Mouse (Mus musculus) layer of hippocampus, postnatal 10 days (tissue): ENCODE results near the gene Smyd2. TPM values are rescaled to one million over a fixed set of nuclear protein-coding genes. Genes with fewer than 3 reads are reported as not detected.

ENCODE experiments used
- DNase-seq, 2 experiments: peaks; one replicate each; pipeline ENCODE4 v3.0.0; 2021; ENCODE audit warnings: low spot score in 2 of 2
- total RNA-seq, 2 experiments: library from RNA; stranded (reverse); gene quantifications; 2 replicates each; pipeline ENCODE4 v1.2.3; 2021

The Smyd2 gene
- total RNA-seq, 2 experiments from 2014 or later = 98.7 to 99.2 TPM

DNA sequence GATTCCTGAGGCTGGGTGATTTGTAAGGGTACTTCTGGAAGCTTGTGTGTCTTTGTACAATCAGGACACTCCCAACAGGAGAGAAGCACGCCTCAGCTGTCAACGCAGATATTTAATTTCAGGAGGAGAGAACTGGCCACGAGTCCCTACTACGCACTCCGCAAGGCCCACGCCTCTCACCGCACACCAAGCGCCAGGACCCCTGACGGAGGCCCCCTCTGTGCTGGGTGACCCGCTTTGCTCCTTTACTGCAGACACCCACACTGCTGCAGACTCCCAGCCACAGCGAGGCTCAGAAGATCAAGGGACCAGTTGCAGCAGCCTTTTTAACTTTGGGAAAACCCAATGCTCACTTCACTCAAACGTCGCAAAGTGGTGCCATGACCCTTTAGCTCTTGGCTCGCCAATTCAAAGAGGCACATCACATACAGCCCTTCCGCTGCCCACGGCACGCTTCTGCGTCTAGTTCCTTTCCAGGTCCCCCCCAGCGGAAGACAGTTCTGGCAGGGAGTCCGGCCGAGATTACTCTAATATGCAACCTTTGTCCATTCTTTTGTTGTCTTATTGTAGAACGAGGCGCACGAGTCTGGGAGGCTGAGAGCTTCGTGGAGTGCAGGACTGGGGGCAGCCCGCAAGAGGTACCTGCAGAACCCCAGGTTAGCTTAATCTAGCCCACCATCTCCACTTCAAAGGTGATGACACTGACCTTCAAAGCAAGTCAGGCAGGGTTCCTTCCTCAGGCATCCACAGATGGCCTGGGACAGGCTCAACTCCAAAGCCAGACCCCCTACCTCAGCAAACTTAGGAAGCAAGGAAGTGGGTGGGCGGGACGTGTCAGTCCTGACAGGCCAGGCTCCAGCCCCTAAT lies 1.2 kb downstream of the Smyd2 start:
- no peak for DNase-seq

DNA sequence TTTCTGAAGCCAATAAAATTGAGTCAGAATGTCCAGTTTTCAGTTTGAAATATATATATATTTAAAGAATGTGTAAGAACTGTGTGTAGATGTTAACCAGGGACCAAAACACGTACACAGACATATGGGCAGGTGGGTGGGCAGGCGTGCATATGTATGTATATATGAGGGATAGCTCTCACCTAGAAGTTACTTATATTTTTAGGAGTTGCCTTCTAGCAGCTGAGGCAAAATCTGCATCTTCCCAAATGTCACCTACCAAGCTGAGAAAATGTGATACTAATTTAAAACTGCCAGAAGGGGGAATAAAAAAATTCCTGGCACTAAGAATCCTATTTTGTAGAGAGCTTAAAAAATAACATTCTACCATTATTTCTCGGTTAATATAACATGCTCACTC lies 2.4 kb downstream of the Smyd2 start:
- DNase-seq = no peak

DNA sequence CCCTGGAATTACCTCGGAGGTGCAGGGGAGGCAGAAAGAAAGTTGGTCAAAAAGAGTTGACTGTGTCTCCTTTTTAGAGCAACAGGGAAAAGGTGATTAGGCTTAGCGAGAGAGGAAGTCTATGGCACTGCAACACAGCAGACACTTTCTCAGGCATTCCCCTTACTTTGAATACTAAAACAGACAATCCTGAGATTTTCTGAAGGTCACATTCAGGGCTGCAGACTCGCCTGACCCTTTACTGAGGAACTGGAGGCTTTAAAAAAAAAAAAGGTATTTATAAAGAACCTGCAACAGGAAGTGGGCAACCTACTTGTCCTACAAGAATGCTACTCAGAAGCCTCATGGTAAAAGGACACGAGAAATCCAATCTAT lies 5.0 kb downstream of the Smyd2 start:
- no peak for DNase-seq

DNA sequence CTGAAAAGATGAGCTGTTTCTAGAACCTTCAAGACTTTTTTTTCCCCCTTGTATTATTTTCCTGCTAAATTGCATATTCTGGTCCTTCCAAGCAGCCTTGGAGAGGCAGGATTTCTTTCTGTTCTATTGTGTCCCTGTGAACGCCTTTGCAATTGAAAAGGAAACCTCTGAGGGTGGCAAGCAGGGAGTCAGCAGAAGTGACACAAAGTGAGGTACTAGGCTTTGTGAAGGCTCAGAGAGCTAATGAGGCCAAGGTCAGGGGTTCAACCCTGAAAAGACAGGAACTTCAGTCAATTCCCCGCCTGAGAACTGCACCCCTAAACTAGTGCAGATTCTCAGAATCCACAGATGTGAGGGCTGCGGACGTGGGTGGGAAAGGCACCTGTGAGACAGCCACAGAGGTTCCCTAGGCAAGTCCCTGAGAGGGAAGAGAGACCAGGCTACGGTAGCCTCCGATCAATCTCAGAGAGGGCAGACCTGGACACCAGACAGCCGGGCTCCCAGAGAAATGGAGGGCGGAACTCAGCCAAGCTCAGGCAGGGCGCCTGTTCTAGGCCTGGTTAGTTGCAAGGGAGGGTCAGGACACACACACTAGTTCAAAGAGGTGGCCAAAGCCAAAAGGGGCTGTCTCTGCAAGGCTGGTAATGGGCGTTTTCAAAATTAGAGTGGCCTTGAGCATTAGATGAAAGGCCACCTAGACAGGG lies 5.6 kb downstream of the Smyd2 start:
- no peak for DNase-seq

DNA sequence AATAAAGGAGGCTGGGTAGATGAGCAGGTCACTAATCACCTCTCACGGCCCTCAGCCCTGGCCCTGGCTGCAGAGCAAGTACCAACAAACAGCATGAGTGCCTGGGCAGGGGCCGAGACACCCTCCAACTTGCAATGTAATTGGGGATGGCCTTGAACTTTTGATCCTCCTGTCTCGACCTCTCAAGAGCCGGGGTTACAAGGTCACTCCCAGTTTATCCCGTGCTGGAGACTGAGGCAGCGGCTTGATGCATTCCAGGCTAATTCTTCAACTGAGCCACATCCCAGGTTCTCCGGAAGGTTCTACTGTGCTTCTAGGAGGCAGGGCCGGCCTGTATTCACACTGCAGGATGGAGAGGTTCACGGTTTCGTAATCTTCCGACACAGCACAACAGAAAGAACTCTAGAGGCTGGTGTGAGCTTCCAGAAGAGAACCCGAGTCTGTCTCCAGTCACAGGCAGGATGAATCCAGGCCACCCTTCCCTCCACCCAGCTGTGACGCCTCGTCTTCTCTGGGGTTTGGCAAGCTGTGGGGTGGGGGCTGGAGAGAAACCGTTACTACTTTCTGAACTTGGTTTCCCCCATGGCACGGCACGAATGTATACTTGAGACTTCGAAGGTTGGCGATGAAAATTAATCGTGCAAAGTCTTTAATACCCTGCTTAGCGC lies 8.9 kb downstream of the Smyd2 start:
- DNase-seq = no peak

DNA sequence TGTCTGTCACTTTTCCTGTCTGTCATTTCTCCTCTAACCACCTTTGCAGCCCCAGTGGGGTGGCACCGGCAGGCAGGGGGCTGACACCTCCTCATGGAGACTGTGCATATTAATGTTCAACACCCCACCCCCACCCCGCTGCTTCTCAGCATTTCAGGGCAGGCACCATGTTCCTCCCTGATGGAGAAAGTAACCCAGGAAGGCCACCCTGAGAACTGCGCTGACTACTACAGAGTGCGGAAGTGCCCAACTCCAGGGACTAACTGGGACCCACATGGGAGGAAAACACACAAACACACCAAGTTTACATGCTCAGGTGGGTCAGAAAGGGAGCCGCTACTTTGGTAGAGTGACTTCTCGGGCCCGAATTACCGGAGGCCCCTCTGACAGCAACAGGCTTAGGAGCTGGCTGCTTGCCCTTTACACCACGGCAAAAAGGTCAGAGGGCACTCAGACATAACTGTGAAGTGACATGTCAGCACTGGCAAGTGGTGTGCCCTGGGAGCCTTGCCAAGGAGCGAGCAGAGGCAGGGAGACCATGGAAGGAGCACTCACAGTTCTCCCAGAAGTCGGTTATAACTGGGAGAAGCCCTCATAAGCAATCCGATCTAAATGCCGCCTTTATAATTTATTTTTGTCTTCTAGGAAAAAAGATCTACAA lies 11.3 kb downstream of the Smyd2 start:
- no peak for DNase-seq

DNA sequence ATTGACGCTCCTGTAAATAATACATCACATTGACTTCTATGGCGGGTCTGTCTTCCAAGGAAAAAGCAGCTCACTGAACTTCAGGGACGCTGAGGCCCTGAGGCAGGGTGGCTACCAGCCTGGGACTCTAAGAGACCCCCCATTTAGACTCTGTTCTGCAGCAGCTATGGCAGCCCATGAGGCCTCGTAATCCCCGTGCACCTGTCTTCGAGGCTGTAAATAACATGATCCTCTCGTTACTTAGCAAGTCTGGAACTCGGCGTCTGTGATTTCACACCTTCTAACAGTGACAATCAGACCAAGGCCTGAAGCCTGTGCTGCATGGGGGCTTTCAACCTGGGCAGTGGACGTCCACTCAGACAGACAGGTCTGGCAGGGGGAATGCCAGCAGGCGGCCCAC lies 19.0 kb downstream of the Smyd2 start:
- DNase-seq = no peak

DNA sequence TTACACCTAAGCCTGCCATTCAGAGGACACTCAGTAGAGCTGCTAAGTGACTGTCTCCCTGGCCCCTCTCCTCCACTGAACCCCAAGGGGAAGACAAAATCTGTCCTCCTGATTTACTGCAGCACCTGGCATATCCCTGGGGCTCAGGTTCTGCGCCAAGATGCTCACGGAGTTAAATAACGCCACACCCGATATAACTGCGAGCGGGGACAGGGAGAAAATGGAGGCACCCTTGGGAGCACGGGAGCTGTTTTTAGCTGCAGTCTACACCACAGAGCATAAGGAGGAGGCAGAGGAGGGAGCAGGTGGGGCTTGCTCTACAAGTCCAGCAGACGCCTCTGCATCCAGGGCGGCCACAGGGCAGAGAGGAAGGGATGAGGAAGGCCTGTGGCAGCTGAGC lies 19.8 kb downstream of the Smyd2 start:
- DNase-seq = no peak

DNA sequence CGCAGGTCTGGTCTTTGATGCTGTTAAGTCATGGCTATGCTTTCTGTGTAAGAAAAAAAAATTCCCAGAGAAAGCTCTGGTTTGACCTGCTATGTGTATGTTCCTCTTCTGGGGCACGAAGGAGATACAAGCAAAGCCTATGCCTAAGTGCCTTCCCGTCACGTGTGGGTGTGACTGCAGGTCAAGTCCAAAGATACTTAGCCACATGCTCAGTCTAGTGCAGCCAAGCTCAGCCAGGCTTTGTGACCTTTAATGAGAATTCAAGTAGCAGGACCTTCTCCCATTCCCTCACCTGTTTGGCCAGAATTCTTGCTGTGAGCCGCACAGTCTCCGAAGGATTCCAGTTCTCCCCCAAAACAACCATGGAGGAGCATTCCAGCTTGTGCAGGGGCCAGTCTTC lies 22.6 kb downstream of the Smyd2 start:
- no peak for DNase-seq

DNA sequence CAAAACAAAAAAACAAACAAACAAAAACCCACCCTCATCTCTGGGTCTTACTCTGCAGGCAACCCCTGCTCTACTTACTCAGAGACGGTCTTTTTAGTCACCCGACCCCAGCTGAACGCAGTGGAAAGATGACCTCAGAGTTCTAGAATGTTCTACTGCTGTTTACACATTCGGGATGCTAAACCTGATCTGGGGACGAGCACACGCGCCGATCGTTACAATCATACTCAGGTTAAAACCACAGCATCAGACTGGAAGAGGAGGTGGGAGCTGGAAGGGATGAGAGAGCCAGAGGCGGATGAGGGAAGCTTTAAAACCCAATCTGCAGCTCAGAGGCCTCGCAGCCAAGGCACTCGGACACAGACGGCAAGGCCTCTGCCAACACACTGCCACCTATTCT lies 23.5 kb downstream of the Smyd2 start:
- DNase-seq = no peak

DNA sequence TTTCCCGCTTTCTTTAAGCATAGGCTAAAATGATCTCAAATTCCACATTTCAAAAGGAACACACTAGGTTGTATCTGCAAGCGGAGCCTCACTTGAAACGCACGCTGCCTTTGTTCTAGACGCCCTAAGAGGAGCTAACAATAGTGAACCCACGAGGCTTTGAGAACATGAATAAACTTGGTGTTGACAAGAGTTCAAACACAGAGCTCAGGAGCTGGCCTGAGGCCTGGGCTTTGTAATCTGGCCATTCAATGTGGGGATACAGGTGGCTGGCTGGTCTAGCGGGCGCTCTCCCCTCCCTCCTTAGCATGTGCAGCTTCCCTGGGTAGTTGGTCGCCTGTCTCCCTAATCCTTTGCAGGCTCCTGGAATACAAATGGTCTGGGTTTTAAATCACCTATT lies 24.3 kb downstream of the Smyd2 start:
- no peak for DNase-seq

DNA sequence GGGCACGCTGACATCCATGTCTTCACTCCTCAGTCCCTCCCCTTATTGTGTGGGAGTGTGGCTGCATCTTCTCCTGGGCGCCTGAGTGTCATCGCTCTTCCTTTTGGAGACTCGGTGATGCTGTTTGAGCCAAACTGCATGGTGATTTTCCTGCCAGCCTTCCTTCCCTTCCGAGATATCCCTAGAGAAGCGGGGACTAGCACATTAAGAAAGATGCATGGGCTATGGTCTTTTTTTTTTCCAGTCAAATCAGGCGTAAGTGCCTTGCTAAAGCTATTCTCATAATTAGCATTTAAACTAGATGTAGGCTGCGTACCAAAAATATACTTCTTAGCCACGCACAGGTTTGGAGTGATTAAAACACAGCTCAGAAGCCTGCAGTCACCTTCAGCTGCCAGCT lies 28.0 kb downstream of the Smyd2 start:
- no peak for DNase-seq

DNA sequence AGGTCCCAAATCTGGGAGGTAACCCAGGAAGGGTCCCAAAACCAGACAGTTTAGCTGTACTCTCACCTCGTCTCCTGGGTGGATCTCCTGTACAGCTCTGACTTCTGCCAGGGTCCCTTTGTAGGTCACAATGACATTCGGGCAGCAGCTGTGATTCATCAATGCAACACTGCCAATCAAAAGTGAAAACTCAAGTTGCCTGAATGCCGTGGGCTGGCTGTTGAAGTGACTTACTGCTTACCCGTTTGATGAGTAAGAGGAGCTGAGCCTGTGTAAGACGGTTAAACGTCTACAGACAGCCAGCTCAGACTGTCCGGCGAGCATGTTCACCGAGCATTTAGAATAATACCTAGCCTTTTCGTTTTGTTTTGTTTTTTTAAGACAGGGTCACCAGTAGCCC lies 33.4 kb downstream of the Smyd2 start:
- DNase-seq = no peak

DNA sequence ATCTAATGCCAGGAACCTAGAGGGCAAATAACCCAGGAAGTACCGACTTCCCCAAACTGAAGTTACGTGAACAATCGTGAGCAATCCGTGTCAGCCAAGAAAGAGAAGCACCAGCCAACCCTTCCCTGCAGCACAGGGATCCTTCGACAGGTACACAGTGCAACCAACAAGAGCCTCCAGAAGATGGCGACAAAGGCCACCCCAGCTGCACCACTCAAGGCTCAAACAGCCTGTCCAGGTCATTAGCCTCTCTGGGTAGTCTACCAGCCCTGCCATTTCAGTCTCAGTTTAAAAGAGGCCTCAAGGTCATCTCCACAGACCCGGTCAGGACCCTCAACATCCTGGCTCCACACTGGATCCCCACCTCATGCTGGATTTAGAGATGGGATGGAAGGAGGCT lies 34.6 kb downstream of the Smyd2 start:
- DNase-seq = peak; percentile 58 to 75

DNA sequence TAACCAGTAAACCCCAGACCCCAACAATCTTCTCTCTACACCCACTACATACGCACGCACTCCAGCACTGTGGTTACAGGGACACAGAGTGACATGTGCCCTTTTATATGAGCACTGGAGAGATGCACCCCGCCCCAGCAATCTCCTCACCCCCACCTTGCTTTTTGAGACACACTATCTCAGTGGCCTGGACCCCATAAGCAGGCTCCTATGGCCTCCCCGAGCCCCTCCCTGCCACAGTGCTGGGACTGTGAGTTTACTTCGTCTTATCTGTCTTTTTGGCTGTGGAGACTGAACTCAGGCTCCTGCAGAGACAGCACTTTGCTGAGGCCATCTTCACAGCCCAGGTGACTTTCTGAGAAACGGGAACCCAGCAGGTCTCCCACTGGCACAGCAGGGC lies 36.2 kb downstream of the Smyd2 start:
- DNase-seq = no peak

DNA sequence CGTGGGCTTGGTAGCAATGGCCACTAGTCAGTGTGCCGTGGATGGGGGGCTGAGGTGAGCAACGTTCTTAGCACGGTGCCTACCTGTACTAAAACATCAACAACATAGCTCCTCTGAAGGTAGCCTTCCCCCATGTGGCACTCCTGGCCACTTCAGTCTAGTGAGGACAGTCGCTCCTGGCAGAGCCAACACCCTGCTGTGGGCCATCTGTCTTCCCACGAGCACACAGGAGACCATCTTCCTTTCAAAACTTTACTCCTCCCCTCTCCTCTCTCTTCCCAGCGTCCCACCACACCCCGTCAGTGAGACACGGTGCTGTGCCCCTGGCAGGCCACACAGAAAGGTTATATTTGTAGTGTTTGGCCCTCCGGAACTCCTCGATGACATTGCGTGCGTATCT lies 37.2 kb downstream of the Smyd2 start:
- no peak for DNase-seq

DNA sequence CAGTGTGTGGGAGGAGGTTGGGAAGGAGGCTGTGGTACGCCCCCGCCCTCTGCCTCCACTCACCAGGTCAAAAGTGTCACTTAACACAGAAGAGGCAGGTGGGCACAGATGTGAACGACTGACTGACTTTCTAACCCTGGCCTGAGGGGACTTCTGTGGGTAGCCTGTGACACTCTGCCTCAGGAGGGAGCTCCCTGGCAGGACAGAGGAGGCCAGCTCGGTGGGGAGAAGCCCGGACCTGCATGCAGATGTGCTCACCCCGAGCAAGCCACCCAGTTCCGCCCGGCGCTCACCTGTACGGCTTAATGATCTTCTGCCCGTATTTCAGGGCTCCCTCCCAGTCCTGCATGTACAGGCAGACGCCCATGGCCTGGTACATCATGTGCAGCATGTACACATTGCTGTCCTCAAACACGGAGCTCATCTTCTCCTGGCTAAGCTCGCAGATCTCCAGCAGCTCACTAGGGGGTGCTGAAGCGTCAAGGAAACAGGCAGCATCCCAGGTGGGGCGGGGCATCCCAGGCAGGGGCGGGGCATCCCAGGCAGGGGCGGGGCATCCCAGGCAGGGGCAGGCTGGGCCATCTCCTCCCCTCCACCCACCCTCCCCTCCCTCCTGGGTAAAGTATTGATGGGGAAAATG lies 38.5 kb downstream of the Smyd2 start:
- DNase-seq = peak; percentile 72 to 76

DNA sequence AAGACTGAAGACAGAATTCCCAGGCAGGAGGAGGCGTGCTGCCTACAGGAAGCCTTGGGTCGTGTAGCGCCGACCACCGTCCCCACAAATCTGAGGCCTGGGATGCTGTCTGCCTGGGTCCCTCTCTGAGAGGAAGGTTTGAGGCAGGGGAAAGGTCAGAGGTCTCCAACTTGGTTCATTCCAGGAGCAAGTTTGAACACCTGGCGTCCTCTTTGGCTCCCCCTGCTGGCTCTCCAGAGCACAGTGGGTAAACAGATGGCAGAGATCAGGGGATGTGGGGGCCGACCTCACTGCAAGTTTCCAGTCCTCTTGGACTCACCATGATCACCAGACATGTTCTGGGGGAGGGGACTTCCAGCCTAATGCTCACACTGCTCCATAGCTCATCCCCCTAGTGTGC lies 39.3 kb downstream of the Smyd2 start:
- peak; percentile 50 to 66 for DNase-seq

DNA sequence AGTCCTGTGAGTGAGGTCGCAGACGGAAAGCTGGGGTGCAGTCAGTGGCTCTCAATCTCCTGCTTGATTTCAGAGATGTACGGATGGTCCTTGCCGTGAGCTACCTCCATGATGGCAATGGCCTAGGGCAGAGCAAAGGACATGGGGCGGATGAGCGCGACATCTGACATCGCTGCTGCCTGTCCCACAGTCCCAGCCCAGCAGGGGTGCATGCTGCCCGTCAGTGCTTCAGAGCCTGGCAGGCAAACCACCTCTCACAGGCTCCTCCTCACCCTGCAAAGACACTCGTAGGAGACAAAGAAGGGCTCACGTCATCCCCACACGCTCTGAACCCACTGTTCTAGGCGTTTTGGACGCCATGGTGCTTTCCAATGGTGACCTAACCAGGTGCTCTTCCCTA lies 41.4 kb downstream of the Smyd2 start:
- DNase-seq = no peak

DNA sequence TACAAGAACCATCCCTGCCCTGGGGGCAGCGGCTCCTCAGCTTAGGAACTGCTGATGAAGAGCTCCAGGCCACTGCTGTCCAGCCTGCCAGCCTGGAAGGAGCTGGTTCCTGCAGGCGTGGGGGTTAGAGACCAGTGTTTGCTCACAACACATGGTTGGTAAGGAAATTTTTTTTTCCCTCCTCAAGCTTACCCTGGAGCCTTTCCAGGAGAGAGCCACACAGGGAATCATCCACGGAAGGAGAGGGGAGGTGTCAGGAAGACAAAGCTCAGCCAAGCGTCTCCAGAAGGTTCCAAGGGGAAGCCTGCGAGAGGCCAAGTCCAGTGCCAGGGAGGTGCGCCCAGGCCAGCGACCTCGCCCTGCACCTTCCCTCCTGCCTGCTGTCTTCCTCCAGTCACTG lies 42.2 kb downstream of the Smyd2 start:
- no peak for DNase-seq

DNA sequence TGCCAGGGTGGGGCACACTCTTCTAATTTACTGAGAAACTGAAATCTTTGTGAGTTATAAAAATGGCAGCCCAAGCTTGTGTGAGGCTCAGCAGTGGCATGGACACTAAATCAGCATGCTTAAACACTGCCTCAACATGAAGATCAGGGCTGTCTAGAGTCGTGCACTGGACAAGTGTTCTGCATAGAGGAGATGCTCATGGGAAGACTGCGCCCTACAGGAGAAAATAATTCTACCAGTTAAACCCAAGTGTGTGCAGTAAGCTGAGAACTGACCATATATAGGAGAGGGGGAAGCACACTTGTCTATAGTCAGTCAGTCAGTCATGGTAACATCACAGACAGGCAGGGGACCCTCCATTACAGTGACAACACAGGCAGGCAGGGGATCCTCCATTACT lies 43.0 kb downstream of the Smyd2 start:
- DNase-seq = no peak
